Mouse (Mus musculus) CH12F3 (cell line): ENCODE data around the gene Fam19a2.

Source experiments
- in situ Hi-C: fragments of 300-500 bp; cut with MboI; formaldehyde crosslinking; loops from 2 replicates; pipeline ENCODE4 v1.14.3; 2020; ENCODE audit warnings: low sequenced_read_pairs

Fam19a2 gene

DNA sequence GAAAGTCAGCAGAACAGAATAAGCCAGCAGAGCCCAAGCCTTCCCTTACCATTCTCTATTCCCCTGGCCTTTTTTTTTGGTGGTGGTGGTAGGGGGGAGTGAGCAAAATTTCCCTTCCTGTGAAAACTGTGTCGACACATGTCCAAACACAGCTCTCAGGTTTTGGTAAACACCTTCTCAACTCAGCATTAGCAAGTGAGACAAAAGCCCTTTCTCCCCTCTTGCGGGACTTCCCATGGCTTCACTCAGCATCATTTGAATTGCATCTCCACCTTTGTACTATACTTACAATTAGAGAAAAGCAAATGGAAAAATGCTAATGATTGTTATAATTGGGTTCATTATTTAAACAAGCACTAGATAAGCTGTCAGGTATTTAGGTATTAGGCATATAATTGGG, 119.5 kb downstream of the Fam19a2 start:
- in situ Hi-C loops: no loop called here

DNA sequence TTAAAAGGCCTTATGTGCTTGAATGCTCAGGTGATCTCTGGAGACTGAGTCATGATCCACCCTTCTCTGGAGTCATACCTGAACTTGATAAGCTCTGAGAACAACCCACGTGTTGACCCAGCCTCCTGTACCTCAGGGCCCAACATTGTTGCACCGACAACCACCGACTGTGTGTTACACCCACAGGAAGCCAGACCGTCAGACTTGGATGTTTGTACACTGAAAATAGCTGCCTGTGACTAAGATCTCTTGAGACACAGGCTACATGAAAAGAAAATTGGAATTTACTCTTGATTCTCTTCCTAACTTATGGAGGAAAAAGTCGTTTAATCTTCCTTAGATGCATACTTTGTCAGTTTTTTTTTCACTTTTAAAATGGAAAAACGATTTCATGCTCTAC, 121.8 kb downstream of the Fam19a2 start:
- in situ Hi-C loops: no loop called here

DNA sequence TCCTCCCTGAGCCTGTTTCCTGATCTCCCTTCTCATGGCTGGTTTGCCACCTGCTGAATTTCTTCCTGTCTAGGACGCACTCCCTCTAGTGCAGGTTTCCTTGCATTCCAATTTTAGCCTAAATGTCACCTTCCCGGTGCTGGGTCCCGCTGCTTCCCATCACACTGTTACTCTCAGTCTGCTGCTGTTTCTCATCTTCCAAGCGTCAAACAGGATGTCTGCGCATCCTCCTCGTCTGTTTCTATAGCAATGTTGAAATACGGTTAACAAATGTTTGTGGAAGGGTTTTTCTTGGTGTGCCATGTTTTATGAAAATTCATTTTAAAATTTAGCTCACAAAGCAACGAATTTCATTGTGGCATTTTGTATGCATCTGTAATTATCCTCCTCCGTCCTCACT, 131.6 kb downstream of the Fam19a2 start:
- in situ Hi-C loops: no loop called here

DNA sequence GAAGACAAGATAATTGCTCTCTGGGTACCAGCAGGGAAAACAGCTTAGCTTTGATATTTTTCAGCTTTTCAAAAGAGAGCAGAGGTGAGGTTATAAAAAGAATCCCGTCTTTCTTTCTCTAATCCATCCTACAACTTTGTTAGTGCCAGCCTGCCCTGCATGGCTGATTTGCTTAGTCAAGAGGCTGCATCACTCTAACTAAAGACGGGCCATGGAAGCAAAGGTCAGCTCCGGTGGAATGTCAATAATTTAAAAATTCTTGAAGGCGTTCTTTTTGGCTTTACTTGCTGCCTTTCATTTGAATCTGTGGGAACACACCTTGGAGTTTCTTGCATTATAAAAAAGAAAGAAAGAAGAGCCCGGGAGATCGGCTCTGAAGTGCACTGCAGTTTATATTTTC, 134.3 kb downstream of the Fam19a2 start:
- in situ Hi-C loops: no loop called here

DNA sequence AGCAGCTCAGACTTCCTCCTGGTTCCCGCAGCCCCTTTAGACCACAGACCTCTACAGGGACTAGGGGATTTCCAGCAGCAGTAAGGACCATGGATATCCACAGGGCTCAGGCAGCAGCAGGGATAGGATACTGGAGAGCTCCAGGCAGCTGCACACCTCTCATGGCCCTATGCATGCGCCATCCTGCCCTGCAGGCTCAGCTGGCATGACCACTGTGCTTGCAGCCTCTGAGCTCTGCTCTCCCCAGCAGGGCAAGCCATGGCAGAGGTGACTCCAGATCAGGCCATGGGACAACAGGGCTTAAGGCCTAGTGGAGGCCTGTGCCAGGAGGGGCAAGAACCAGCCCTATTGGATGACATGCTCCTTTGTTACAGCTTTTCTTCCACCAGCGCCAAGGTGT, 137.4 kb downstream of the Fam19a2 start:
- in situ Hi-C loops: no loop called here

DNA sequence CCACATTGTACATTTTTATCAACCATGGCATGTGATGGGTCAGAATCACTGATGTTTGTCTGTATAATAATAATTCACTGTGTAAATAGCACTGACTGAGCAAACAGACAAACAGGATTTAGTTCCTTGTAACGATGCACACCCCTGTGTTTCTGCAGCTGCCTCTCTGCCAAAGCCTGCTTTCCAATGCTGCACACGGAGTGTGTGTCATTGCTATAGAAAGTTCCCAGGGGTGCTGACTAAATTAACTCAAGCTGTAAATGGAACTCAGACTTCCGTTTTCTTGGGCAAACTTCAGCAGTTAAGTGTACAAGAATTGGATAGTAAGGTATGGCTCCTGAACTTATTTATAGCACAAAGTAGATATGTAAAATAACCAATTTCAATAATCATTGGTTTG, 138.7 kb downstream of the Fam19a2 start:
- in situ Hi-C loops: no loop called here

DNA sequence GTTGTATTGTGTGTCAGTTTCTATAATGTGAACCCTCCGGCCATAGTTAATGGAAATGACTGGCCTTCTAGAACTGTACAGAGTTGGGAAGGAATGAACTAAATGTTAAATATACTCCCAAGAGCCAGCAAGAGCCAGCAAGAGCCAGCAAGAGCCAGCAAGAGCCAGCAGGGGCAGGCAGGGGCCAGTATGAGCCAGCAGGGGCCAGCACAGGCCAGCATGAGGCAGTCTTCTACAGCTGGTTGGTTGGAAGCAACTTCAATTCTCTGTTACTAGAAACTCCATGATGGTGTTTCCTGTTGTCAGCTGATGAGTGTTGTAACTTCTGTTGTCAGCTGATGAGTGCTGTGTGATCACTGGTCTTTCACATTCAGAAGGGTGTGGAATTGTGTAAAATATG, 151.2 kb downstream of the Fam19a2 start:
- in situ Hi-C loops: no loop called here

DNA sequence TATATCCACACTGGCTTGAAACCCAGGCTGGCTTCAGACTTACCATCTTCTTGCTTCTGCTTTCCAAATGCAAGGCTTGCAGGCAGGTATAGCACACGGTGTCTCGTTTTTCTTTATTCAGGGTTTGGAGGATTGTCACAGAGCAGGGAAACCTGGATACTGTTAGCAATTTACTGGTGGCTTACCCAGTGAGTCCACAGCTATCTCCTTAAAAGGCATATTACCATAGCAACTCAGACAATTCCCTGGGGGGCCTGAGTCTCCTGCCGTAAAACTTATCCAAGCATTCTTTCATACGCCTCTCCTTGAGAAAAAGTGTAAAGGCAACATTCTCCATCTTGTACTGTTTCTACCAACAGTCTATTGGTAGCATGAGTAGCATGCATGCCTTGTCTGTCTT, 152.2 kb downstream of the Fam19a2 start:
- in situ Hi-C loops: no loop called here

DNA sequence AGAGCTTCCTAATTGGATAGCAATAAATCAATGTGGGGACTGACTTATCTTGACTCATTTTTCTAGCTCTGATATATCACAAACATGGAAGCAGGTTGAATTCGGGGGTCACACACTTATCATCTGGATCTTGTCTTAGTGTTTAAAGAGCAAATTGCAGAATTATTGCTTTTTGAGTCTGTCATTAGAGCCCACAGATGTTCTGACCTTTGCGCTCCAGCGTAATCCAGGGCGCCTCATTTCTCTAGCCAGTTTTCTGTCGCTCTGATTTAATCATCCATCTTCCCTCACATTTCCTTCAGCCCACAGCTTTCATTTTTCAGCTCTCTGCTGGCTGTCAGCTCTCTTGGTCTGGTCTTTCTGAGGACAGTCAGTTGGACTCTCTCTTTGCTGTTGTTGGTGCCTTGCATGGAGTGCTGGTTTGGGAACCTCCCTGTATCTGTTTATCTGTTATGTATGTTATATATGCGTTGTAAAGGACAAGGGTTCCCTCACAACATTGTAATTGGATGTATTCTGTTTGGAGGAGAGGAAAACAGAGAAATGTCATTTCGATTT, 154.9 kb downstream of the Fam19a2 start:
- in situ Hi-C loops: no loop called here

DNA sequence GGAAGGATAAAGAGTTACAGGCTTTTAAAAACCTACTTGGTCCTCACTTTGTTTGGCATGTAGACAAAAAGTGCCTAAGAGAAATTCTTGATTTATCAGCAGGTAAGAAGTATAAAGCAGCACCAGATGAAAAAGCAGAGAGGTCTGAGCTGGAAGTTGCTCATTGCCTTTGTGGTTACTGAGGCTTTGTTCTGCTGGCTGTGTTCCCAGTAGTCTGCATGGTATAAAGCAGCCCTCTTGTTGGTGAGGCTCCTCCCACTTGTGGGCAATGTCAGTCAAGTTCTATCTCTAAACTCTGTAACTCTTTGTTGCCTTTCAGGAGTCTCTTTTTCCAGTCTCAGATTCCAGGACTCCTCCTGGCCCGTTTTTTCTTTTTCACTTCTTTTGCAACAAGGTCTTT, 156.5 kb downstream of the Fam19a2 start:
- in situ Hi-C loops: no loop called here

DNA sequence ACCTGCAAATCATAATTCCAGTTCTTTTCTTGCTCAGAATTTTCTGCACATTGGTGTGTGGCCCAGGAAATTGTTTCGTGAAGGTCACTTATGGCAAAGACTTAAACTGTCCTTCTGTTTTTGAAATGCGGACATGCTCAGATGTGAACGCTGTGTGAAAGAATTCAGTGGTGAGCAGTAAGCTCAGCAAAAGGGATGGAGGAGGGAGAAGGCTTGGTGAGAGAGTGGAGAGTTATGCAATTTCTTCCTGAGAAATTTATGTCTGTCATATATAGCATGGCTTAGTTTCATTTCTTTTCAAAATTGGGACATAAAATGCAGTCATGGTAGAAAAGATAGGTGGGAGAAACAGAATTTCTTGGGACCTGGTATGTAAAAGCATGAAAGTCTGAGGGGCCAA, 160.7 kb downstream of the Fam19a2 start:
- in situ Hi-C loops: no loop called here

DNA sequence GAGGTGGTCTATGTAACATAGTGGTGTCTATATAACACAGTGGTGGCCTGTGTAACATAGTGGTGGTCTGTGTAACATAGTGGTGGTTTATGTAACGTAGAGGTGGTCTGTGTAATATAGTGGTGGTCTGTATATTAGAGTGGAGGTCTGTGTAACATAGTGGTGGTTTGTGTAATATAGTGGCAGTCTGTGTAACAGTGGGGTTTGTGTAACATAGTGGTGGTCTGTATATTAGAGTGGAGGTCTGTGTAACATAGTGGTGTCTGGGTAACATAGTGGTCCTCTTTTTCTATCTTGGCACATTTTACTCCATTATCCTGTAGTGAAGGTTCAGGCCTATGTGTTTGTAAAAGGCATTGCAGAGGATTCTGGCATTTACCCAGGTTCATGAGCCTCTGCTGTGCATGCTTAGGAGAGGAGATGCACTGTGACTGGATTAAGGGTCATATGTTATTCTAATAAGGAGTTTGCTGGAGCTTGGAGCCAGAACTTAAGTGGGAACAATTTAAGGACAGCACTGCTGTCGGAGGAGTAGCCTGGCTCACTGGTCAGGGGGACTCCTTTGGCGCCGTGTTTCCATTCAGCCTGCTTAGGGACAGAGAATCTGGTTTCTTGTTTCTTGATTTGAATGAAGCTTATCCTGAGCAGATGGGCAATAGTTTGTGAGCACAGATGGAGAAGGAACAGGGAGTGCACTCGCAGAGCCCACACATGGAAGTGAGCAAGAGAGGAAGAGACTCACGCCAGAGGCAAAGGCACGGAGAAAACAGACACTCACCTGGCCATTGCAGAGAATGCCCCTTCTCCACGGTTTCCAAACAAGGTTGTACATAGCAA, 162.9 kb downstream of the Fam19a2 start:
- in situ Hi-C loops: no loop called here

DNA sequence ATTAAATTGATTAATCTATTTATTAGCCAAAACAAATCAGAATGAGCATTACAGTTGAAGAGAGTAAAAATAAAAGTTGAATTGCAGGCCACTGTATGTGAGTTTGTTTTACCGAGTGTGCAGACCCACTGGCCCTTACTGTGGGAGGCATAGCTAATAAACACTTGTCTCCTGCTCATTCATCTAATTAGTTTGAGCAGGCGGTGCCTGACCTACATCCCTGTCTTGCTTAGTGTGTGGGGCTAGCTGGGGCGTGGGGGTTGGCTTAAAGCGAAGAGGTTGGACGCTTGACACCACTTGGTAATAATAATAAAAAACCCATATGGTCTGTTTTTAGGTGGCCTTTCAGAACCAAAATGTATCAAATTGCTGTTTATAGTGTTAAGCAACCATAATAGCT, 167.8 kb downstream of the Fam19a2 start:
- in situ Hi-C loops: no loop called here

DNA sequence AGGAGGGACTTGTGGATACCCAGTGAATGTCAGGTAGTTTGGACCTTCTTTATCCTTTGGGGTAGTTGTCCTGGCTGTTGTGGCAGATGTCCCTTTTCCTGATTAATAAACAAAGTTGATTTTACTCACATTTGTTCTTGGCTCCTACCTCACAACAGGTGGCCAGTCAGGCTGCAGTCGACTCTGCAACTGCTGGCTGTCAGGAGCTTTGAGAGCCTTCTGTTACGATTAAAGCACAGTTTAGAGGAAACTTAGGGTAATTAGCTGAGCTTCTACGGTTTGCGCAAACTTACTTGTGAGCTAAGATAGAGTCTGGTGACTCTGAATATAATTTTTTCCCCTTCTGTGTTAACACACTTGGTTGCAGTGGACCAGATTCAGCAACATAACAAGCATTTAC, 173.8 kb downstream of the Fam19a2 start:
- in situ Hi-C loops: no loop called here

DNA sequence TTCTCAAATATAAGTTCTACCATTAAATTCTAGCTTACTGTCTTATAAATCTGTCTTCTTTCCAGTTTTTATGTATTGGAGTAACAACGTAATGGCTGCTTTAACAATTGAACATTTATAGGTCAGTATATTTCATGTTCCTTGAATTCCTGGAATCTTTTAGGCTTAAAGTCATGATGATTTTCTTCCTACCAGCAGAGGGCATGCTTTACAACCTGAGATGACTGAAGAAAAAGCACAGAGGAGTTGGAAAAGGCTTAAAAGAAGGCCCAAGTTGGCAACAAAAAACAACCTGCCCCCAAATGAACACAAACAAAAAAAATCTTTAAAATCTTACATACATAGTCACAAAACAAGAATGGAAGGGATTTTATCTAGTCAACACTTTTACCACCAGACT, 193.0 kb downstream of the Fam19a2 start:
- in situ Hi-C loops: no loop called here

DNA sequence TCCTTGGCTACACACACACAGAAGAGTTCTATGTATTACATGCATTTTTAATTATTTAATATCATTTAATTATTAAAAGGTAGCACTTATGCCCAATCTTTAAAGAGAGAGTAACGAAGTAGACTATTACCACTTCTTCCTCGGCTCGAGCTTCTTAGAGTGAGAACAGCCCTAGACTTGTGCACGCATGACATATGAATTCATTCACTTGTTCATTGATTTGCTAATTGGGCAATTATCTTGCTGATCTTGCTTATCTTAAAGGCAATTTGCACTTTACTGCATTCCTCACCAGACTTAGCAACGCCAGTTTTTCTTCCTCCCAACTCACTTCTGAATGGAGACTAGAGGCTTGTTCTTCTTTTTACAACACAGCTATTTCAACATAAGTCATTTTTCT, 196.7 kb downstream of the Fam19a2 start:
- in situ Hi-C loops: no loop called here

DNA sequence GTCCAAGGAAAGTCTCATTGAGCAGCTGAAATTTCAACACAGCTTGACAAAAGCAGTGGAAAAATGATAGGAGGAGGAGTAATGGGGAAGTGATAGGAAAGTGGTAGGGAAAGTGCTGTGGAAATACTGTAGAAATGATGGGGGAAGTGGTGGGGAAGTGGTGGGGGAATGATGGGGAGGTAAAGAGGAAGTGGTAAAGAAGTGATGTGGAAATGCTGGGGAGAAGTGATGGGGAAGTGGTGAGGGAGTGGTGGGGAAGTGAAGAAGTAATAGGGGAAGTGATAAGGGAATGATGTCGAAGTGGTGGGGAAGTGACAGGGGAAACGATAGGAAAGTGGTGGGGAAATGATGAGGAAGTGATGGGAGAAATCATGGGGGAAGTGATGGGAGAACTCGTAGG, 198.5 kb downstream of the Fam19a2 start:
- in situ Hi-C loops: no loop called here

DNA sequence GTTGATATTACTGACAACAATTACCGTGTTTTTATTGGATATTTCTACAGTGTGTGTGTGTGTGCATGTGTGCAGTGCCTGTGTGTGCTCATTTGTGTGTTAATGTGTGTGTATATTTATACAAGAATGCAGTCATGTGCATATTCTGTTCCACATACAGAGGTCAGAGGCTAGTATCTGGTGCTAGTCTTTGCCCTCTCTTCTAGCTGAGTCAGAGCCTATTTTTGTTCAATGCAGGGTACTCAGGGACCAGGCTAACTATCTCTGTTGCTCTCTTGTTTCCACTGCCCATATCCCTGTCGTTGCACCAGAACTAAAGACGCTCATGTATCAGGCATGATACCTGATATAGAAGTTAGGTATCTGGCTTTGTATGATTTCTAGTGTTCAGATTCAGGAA, 251.0 kb downstream of the Fam19a2 start:
- in situ Hi-C loops: no loop called here

DNA sequence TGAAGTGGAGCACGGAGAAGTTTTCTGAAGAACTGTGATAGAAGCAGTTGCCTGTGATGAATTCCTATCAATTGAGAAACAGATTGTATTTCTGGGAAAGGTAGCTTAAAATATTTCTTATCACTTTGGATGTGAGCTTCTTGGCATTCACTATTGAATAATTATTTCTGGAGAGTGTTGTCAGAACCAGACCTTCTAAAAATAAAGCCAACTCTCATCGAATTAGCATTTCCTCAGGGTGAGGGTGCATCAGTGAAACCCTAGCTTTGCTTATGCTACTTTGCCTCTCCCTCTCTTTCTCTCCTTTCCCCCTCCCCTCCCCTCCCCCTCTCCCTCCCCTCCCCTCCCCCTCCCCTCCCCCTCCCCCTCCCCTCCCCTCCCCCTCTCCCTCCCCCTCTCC, 256.8 kb downstream of the Fam19a2 start:
- in situ Hi-C loops: no loop called here

DNA sequence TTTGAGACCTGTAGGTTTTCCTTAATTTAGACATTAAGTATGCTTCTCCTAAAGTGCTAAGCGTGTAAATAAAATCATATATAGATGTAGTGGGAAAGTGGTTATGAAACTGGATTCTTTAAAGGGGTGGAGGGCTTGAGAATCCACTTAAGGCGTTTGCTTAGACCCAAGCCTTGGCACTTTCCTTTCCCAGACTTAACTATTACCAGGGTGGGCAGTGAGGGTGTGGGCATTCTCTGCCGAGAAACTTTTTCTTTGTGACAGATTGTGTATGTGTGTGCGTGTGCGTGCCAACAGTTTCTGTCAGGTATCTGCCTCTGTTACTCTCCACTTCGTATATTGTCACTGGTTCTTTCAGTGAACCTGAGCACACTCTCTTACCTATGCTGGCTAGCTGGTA, 257.4 kb downstream of the Fam19a2 start:
- in situ Hi-C loops: no loop called here

DNA sequence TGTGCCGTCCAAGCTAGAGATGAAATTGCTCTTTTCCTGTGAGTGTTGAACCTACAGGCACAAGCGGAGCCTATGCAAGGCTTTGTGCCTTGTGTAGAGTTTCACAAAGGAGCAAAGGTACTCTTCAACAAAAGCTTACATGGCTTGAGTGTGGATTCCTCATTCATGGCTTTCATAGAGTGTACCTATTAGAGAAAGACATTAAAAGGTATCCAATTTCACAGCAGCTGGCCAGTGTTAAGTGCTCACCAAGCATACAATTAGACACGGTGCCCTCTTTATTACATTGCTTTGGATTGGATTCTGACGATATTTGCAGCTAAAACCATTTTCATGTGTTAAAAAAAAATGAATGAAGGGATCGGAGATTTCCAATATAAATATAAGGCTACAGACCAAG, 261.6 kb downstream of the Fam19a2 start:
- in situ Hi-C loops: no loop called here

DNA sequence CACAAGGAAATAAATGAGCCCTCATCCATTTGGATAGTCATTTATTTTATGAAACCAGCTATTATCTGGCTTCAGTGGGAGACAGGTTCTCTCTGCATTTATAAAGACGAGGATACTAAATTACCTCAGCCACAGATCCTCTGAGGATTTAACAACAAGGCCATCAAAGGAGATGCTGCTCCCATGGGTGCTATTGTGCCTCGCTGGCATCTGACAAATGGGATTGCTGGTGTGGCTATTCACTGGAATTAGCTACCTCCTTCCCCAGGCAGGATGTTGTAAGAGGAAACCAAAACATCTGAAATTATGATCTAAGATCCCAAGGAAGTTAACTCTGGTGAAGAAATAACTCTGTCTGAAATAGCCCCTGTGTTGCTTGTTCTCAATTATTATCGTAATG, 262.3 kb downstream of the Fam19a2 start:
- in situ Hi-C loops: no loop called here

DNA sequence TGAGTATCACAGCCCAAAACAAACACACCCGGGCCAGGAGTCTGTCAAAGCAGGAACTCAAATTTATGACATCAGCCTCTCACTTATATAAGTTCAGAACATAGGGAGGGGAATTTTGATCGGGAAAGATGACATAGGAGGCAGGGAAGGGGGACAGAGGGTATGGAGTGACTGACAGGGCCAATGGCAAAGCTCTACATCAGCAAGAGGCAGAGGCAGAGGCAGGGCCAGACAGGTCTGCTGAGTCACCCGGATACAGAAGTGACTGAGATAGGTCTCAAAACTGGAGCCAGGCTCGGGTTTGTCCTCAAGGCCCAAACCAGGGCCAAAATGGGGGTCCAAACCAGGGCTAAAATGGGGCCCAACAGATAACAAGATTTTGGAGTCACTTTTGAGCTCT, 272.3 kb downstream of the Fam19a2 start:
- in situ Hi-C loops: no loop called here
